Mouse (Mus musculus): Measurements from ENCODE around the gene Ift57. TPM values are rescaled to one million over a fixed set of nuclear protein-coding genes. Genes with fewer than 3 reads are reported as not detected.

Gene Ift57
- total and polyA plus RNA-seq, 3 experiments = 2.9 to 13.7 (median 13.4) TPM

GRCm38 (mm10) chr16:49724931-49725330 is 25.9 kb downstream of the Ift57 start:
- 69% methylated on average over 2 of the region's 2 CpGs for WGBS
- Histone ChIP-seq H3K4me1 (ENCODE audit: control insufficient read depth, insufficient read depth, low read length) (no peaks in the 10 kb centered on the region), H3K9ac (ENCODE audit: low read depth, low read length) (no peak overlapping the region), H3K4me3 (no peak overlapping the region), H3K36me3 (ENCODE audit: control insufficient read depth, insufficient read depth, low read length) (no peaks in the 10 kb centered on the region), H3K79me2 (replicated peaks; ENCODE audit: control insufficient read depth, insufficient read depth, low read length) (no peaks in the 10 kb centered on the region), H3K27ac (no peak overlapping the region), H3K27me3 (ENCODE audit: control insufficient read depth, insufficient read depth, low read length) (no peaks in the 10 kb centered on the region)
- TF ChIP-seq POLR2A (IDR thresholded peaks at IDR 0.05; ENCODE audit: insufficient read depth, low read depth, low read length) = no peak
- TF ChIP-seq EP300 (IDR thresholded peaks at IDR 0.05; ENCODE audit: insufficient read depth, low read depth, low read length) = no peak
- no peak for TF ChIP-seq CTCF (IDR thresholded peaks at IDR 0.05)
- intact Hi-C loops (cut with DNase I) = no loop called here
- no peak for DNase-seq

DNA sequence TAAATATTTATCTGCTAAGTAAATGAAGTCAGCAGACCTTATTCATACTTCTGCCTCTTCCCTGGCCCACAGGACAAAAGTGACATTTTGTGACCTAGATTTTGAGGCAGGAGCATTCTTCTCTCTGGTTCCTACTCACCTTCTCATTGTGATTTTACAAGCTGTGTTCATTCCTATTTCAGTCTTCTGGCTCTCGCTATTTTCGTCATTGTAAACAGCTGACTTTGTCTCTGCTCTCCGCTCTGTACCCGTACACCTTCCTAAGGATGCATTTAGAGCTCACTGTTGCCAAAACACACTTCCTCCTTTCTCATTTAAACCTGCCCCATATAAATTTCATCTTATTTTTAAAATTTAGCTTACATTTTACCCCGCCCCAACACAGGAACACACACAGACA is 26.4 kb downstream of the Ift57 start:
- no peaks in the 10 kb centered on the region for H3K4me1 ChIP-seq (ENCODE audit: control insufficient read depth, insufficient read depth, low read length)
- no peak overlapping the region for H3K4me3 ChIP-seq
- 61% methylated on average over 5 of the region's 5 CpGs for WGBS
- no peak for DNase-seq
- no peak overlapping the region for H3K27ac ChIP-seq
- no peaks in the 10 kb centered on the region for H3K36me3 ChIP-seq (ENCODE audit: control insufficient read depth, insufficient read depth, low read length)
- no peak overlapping the region for H3K9ac ChIP-seq (ENCODE audit: low read depth, low read length)
- no peaks in the 10 kb centered on the region for H3K27me3 ChIP-seq (ENCODE audit: control insufficient read depth, insufficient read depth, low read length)
- no peak for TF ChIP-seq POLR2A (IDR thresholded peaks at IDR 0.05; ENCODE audit: insufficient read depth, low read depth, low read length)
- TF ChIP-seq EP300 (IDR thresholded peaks at IDR 0.05; ENCODE audit: insufficient read depth, low read depth, low read length) = no peak
- TF ChIP-seq CTCF (IDR thresholded peaks at IDR 0.05) = no peak
- intact Hi-C loops (cut with DNase I) = no loop called here
- H3K79me2 ChIP-seq (replicated peaks; ENCODE audit: control insufficient read depth, insufficient read depth, low read length) = no peaks in the 10 kb centered on the region

DNA sequence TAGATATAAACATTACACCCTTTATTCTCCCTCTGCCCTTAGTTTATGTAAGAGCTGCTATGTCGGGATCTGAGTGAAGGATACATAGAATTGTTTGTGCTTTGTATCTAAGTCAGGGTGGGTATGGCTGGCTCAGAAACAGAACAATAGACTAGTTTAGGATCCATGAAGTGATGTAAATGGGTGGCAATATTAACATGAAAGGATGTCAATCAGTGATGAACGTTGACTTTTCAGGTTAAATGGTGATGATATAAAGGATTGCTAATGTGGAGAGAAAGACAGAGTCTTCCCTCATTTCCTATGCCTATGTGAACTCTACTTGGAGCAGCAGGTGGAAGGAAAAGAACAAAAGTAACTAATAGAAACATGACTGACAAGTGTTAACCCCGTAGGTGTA is 27.2 kb downstream of the Ift57 start:
- no peak for TF ChIP-seq POLR2A (IDR thresholded peaks at IDR 0.05; ENCODE audit: insufficient read depth, low read depth, low read length)
- H3K36me3 ChIP-seq (ENCODE audit: control insufficient read depth, insufficient read depth, low read length) = no peaks in the 10 kb centered on the region
- H3K4me1 ChIP-seq (ENCODE audit: control insufficient read depth, insufficient read depth, low read length) = no peaks in the 10 kb centered on the region
- DNase-seq = no peak
- no peaks in the 10 kb centered on the region for H3K27me3 ChIP-seq (ENCODE audit: control insufficient read depth, insufficient read depth, low read length)
- H3K79me2 ChIP-seq (replicated peaks; ENCODE audit: control insufficient read depth, insufficient read depth, low read length) = no peaks in the 10 kb centered on the region
- WGBS = 81% methylated on average over 3 of the region's 3 CpGs
- no peak overlapping the region for H3K27ac ChIP-seq
- intact Hi-C loops (cut with DNase I) = no loop called here
- no peak overlapping the region for H3K4me3 ChIP-seq
- no peak overlapping the region for H3K9ac ChIP-seq (ENCODE audit: low read depth, low read length)

- DNase-seq = no peak
- Histone ChIP-seq H3K79me2 (replicated peaks; ENCODE audit: control insufficient read depth, insufficient read depth, low read length) (no peaks in the 10 kb centered on the region), H3K27me3 (ENCODE audit: control insufficient read depth, insufficient read depth, low read length) (no peaks in the 10 kb centered on the region), H3K4me3 (no peak overlapping the region), H3K36me3 (ENCODE audit: control insufficient read depth, insufficient read depth, low read length) (no peaks in the 10 kb centered on the region), H3K4me1 (ENCODE audit: control insufficient read depth, insufficient read depth, low read length) (no peaks in the 10 kb centered on the region), H3K27ac (no peak overlapping the region), H3K9ac (ENCODE audit: low read depth, low read length) (no peak overlapping the region)
- intact Hi-C loops (cut with DNase I) = no loop called here
- WGBS = 64% methylated on average over 2 of the region's 2 CpGs
- no peak for TF ChIP-seq EP300 (IDR thresholded peaks at IDR 0.05; ENCODE audit: insufficient read depth, low read depth, low read length)
- TF ChIP-seq CTCF (IDR thresholded peaks at IDR 0.05) = no peak
- TF ChIP-seq POLR2A (IDR thresholded peaks at IDR 0.05; ENCODE audit: insufficient read depth, low read depth, low read length) = no peak
Measured at GRCm38 (mm10) chr16:49726761-49727160, 27.7 kb downstream of the Ift57 start.

GRCm38 (mm10) chr16:49736536-49736935 is 37.5 kb downstream of the Ift57 start:
- H3K36me3 ChIP-seq (ENCODE audit: control insufficient read depth, insufficient read depth, low read length) = no peaks in the 10 kb centered on the region
- no peaks in the 10 kb centered on the region for H3K27me3 ChIP-seq (ENCODE audit: control insufficient read depth, insufficient read depth, low read length)
- H3K27ac ChIP-seq = no peak overlapping the region
- no peaks in the 10 kb centered on the region for H3K4me1 ChIP-seq (ENCODE audit: control insufficient read depth, insufficient read depth, low read length)
- intact Hi-C loops (cut with DNase I) = no loop called here
- no peak for DNase-seq
- WGBS = 89% methylated on average over 9 of the region's 9 CpGs
- no peak overlapping the region for H3K9ac ChIP-seq (ENCODE audit: low read depth, low read length)
- no peak overlapping the region for H3K4me3 ChIP-seq
- TF ChIP-seq CTCF (IDR thresholded peaks at IDR 0.05) (no peak), POLR2A (IDR thresholded peaks at IDR 0.05; ENCODE audit: insufficient read depth, low read depth, low read length) (no peak), EP300 (IDR thresholded peaks at IDR 0.05; ENCODE audit: insufficient read depth, low read depth, low read length) (no peak)
- no peaks in the 10 kb centered on the region for H3K79me2 ChIP-seq (replicated peaks; ENCODE audit: control insufficient read depth, insufficient read depth, low read length)

- 98% methylated on average over 2 of the region's 2 CpGs for WGBS
- TF ChIP-seq CTCF (IDR thresholded peaks at IDR 0.05) = no peak
- no peak for TF ChIP-seq POLR2A (IDR thresholded peaks at IDR 0.05; ENCODE audit: insufficient read depth, low read depth, low read length)
- no peak for TF ChIP-seq EP300 (IDR thresholded peaks at IDR 0.05; ENCODE audit: insufficient read depth, low read depth, low read length)
Measured at GRCm38 (mm10) chr16:49747360-49747759, 48.3 kb downstream of the Ift57 start.

More at GRCm38 (mm10) chr16:49747360-49747759, 48.3 kb downstream of the Ift57 start:
- DNase-seq = no peak
- Histone ChIP-seq H3K79me2 (replicated peaks; ENCODE audit: control insufficient read depth, insufficient read depth, low read length) (no peaks in the 10 kb centered on the region; the same call in 1 of the 2 replicates), H3K36me3 (ENCODE audit: control insufficient read depth, insufficient read depth, low read length) (no peaks in the 10 kb centered on the region), H3K9ac (ENCODE audit: low read depth, low read length) (no peak overlapping the region), H3K27ac (no peak overlapping the region), H3K4me3 (no peak overlapping the region), H3K4me1 (ENCODE audit: control insufficient read depth, insufficient read depth, low read length) (peaks cover 2% of the 10 kb centered on the region; the same call in 1 of the 2 replicates), H3K27me3 (ENCODE audit: control insufficient read depth, insufficient read depth, low read length) (no peaks in the 10 kb centered on the region)
- intact Hi-C loops (cut with DNase I) = no loop called here

All from heart, adult 2 months (tissue).